Mouse (Mus musculus) megakaryocyte, embryonic 14.5 days (primary cell): Measurements from ENCODE around the gene Hspg2. TPM values are rescaled to one million over a fixed set of nuclear protein-coding genes. Genes with fewer than 3 reads are reported as not detected.

Experiments used
- H3K27me3 ChIP-seq: replicated peaks from 2 replicates; pipeline ENCODE3; 2012; ENCODE audit warnings: inconsistent platforms
- H3K36me3 ChIP-seq: replicated peaks from 2 replicates; pipeline ENCODE3; 2012; ENCODE audit warnings: low read length, inconsistent platforms, mixed read lengths
- H3K4me1 ChIP-seq: 2 replicates; pipeline ENCODE4 v1.6.1; 2012; ENCODE audit warnings: inconsistent platforms
- H3K4me3 ChIP-seq: replicated peaks from 2 replicates; pipeline ENCODE3; 2012; ENCODE audit warnings: moderate library complexity, mild to moderate bottlenecking, inconsistent platforms
- H3K9me3 ChIP-seq: 2 replicates; pipeline ENCODE4 v1.6.1; 2012; ENCODE audit warnings: inconsistent platforms
- FLI1 ChIP-seq: IDR thresholded peaks from 2 replicates; pipeline ENCODE4 v1.6.1; 2012; ENCODE audit warnings: low read length, inconsistent platforms, mixed read lengths
- GATA1 ChIP-seq: IDR thresholded peaks from 3 replicates; pipeline ENCODE4 v1.6.1; 2012; ENCODE audit warnings: mixed read lengths, low read length, inconsistent platforms, borderline replicate concordance
- polyA plus RNA-seq: library from polyadenylated mRNA; stranded (reverse); fragments of >175 nt; gene quantifications from 2 replicates; pipeline ENCODE4 v1.2.3, GENCODE M21; 2012; ENCODE audit warnings: low replicate concordance; ENCODE audit not compliant: insufficient read depth

Hspg2 gene
- polyA plus RNA-seq, 1 experiment = not detected

GRCm38 (mm10) chr4:137497892-137498722 lies 29.5 kb downstream of the Hspg2 start:
- no peaks in the 10 kb centered on the region for H3K36me3 ChIP-seq
- H3K9me3 ChIP-seq = no peaks in the 10 kb centered on the region
- 0 out of 2 replicates have a peak, but pooled peaks cover 4% of the 10 kb centered on the region for H3K4me1 ChIP-seq
- peaks cover 67% of the 10 kb centered on the region for H3K27me3 ChIP-seq
- TF ChIP-seq FLI1 = no peak
- TF ChIP-seq GATA1 = no peak
- no peak overlapping the region for H3K4me3 ChIP-seq

- H3K36me3 ChIP-seq = no peaks in the 10 kb centered on the region
- 0 out of 2 replicates have a peak, but pooled peaks cover 4% of the 10 kb centered on the region for H3K4me1 ChIP-seq
- H3K9me3 ChIP-seq = no peaks in the 10 kb centered on the region
- TF ChIP-seq FLI1 = no peak
- no peak for TF ChIP-seq GATA1
- H3K4me3 ChIP-seq = no peak overlapping the region
- H3K27me3 ChIP-seq = peaks cover 65% of the 10 kb centered on the region
These were observed 30.5 kb downstream of the Hspg2 start for GRCm38 (mm10) chr4:137498882-137499583.

- Histone ChIP-seq H3K4me3 (no peak overlapping the region), H3K36me3 (no peaks in the 10 kb centered on the region), H3K9me3 (no peaks in the 10 kb centered on the region), H3K4me1 (0 out of 2 replicates have a peak, but pooled peaks cover 4% of the 10 kb centered on the region), H3K27me3 (peaks cover 61% of the 10 kb centered on the region)
- TF ChIP-seq GATA1 (no peak), FLI1 (no peak)
These were observed 31.6 kb downstream of the Hspg2 start for GRCm38 (mm10) chr4:137500149-137500548.

- no peak for TF ChIP-seq GATA1
- no peak for TF ChIP-seq FLI1
- Histone ChIP-seq H3K27me3 (peaks cover 63% of the 10 kb centered on the region), H3K9me3 (no peaks in the 10 kb centered on the region), H3K4me3 (no peak overlapping the region), H3K4me1 (0 out of 2 replicates have a peak, but pooled peaks cover 4% of the 10 kb centered on the region), H3K36me3 (no peaks in the 10 kb centered on the region)
These were observed 32.4 kb downstream of the Hspg2 start for GRCm38 (mm10) chr4:137500953-137501352.

- no peak for TF ChIP-seq FLI1
- Histone ChIP-seq H3K36me3 (no peaks in the 10 kb centered on the region), H3K4me1 (0 out of 2 replicates have a peak, but pooled peaks cover 4% of the 10 kb centered on the region), H3K27me3 (peaks cover 65% of the 10 kb centered on the region), H3K4me3 (no peak overlapping the region), H3K9me3 (no peaks in the 10 kb centered on the region)
These were observed 33.6 kb downstream of the Hspg2 start for GRCm38 (mm10) chr4:137502183-137502582.

GRCm38 (mm10) chr4:137502801-137503200 lies 34.2 kb downstream of the Hspg2 start:
- 0 out of 2 replicates have a peak, but pooled peaks cover 4% of the 10 kb centered on the region for H3K4me1 ChIP-seq
- H3K27me3 ChIP-seq = peaks cover 63% of the 10 kb centered on the region
- no peak overlapping the region for H3K4me3 ChIP-seq
- no peaks in the 10 kb centered on the region for H3K36me3 ChIP-seq
- H3K9me3 ChIP-seq = no peaks in the 10 kb centered on the region
- TF ChIP-seq FLI1 (no peak), GATA1 (no peak)

- no peak for TF ChIP-seq GATA1
- TF ChIP-seq FLI1 = no peak
- H3K36me3 ChIP-seq = no peaks in the 10 kb centered on the region
- H3K4me3 ChIP-seq = no peak overlapping the region
- 0 out of 2 replicates have a peak, but pooled peaks cover under 1% of the 10 kb centered on the region for H3K4me1 ChIP-seq
- peaks cover 62% of the 10 kb centered on the region for H3K27me3 ChIP-seq
- no peaks in the 10 kb centered on the region for H3K9me3 ChIP-seq
These were observed 35.0 kb downstream of the Hspg2 start for GRCm38 (mm10) chr4:137503509-137503971.

- no peak for TF ChIP-seq GATA1
- no peak for TF ChIP-seq FLI1
- Histone ChIP-seq H3K4me1 (no peaks in the 10 kb centered on the region), H3K4me3 (no peak overlapping the region), H3K27me3 (peaks cover 66% of the 10 kb centered on the region), H3K9me3 (no peaks in the 10 kb centered on the region), H3K36me3 (no peaks in the 10 kb centered on the region)
These were observed 38.1 kb downstream of the Hspg2 start for GRCm38 (mm10) chr4:137506629-137507028.

GRCm38 (mm10) chr4:137509528-137509927 lies 41.0 kb downstream of the Hspg2 start:
- H3K36me3 ChIP-seq = no peaks in the 10 kb centered on the region
- no peaks in the 10 kb centered on the region for H3K4me1 ChIP-seq
- peaks cover 59% of the 10 kb centered on the region for H3K27me3 ChIP-seq
- TF ChIP-seq FLI1 (no peak), GATA1 (no peak)
- no peak overlapping the region for H3K4me3 ChIP-seq
- H3K9me3 ChIP-seq = no peaks in the 10 kb centered on the region

GRCm38 (mm10) chr4:137510021-137510696 lies 41.6 kb downstream of the Hspg2 start:
- no peak for TF ChIP-seq GATA1
- no peak for TF ChIP-seq FLI1
- no peaks in the 10 kb centered on the region for H3K9me3 ChIP-seq
- peaks cover 62% of the 10 kb centered on the region for H3K27me3 ChIP-seq
- no peak overlapping the region for H3K4me3 ChIP-seq
- H3K4me1 ChIP-seq = no peaks in the 10 kb centered on the region
- no peaks in the 10 kb centered on the region for H3K36me3 ChIP-seq
